ENCODE assay signal across 28 mouse cellular contexts in the genomic region with DNA sequence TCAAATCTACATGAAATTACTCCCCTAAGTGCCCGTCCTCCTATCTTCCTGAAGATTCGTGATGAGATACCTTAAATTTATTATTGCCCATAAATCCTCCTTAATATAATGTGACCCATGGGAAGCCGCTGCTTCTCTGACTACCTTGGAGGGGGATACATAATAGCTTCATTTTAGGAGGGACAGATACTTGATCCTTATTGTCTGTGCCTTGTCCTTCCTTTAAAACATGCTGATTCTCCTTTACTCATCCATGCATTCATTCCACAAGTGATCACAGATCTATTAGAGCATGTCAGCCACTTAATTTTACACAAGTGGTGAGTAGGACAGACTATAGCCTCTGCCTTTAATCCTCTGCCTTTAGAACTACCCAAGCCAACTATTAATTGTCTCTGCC.
"Had no signal": no experiment of that assay in that cellular context is flagged by ENCODE, and none has a peak within 500 bp of the region (broad histone marks: within the 10 kb centered on the region; RNA-seq: fewer than 3 reads in every experiment).

No protein-coding gene starts in this region.

- H3K9me3 ChIP-seq: embryonic facial prominence, embryonic 10.5 days; embryonic facial prominence, embryonic 12.5 days; embryonic facial prominence, embryonic 13.5 days; embryonic facial prominence, embryonic 15.5 days; forebrain, embryonic 10.5 days; forebrain, embryonic 12.5 days; forebrain, embryonic 13.5 days; forebrain, embryonic 15.5 days had no signal

- H3K4me1 ChIP-seq: embryonic facial prominence, embryonic 10.5 days; embryonic facial prominence, embryonic 12.5 days; embryonic facial prominence, embryonic 13.5 days; embryonic facial prominence, embryonic 15.5 days; forebrain, embryonic 10.5 days; forebrain, embryonic 12.5 days; forebrain, embryonic 13.5 days; forebrain, embryonic 15.5 days had no signal

- H3K27me3 ChIP-seq: embryonic facial prominence, embryonic 12.5 days; embryonic facial prominence, embryonic 13.5 days; embryonic facial prominence, embryonic 15.5 days; forebrain, embryonic 12.5 days; forebrain, embryonic 13.5 days; forebrain, embryonic 15.5 days had no signal

- H3K36me3 ChIP-seq: embryonic facial prominence, embryonic 10.5 days; embryonic facial prominence, embryonic 12.5 days; embryonic facial prominence, embryonic 13.5 days; embryonic facial prominence, embryonic 15.5 days; forebrain, embryonic 10.5 days; forebrain, embryonic 12.5 days; forebrain, embryonic 15.5 days had no signal

- H3K4me3 ChIP-seq: embryonic facial prominence, embryonic 10.5 days; embryonic facial prominence, embryonic 12.5 days; embryonic facial prominence, embryonic 13.5 days; embryonic facial prominence, embryonic 15.5 days; erythroblast, embryonic 14.5 days; forebrain, embryonic 10.5 days; forebrain, embryonic 12.5 days; forebrain, embryonic 13.5 days; forebrain, embryonic 15.5 days; gastrocnemius, adult 2 months had no signal

- H3K9ac ChIP-seq: embryonic facial prominence, embryonic 12.5 days; embryonic facial prominence, embryonic 13.5 days; embryonic facial prominence, embryonic 15.5 days; forebrain, embryonic 12.5 days; forebrain, embryonic 13.5 days; forebrain, embryonic 15.5 days; forebrain, postnatal 0 days had no signal

- H3K4me2 ChIP-seq: embryonic facial prominence, embryonic 12.5 days; embryonic facial prominence, embryonic 13.5 days; embryonic facial prominence, embryonic 15.5 days; forebrain, embryonic 12.5 days; forebrain, embryonic 13.5 days; forebrain, embryonic 15.5 days had no signal

- ATAC-seq: forebrain, embryonic 13.5 days; forebrain, embryonic 14.5 days; forebrain, embryonic 15.5 days; forebrain, embryonic 16.5 days; forebrain, postnatal 0 days had no signal

- DNase-seq: cerebellum, adult 18-20 months; cerebellum, adult 2 months; cerebellum, adult 8-10 months; cerebellum, adult 9-10 months; cerebellum, adult 9-11 months; cerebellum, postnatal 10 days; cerebellum, postnatal 14 days; cerebellum, postnatal 25 days; cerebellum, postnatal 36 days; embryo, embryonic 11 days; forebrain, postnatal 0 days; gastrocnemius, adult 2 months; gastrocnemius, postnatal 10 days; gastrocnemius, postnatal 14 days; gastrocnemius, postnatal 25 days; gastrocnemius, postnatal 36 days; heart, adult 11 months had no signal

- H3K27ac ChIP-seq: embryonic facial prominence, embryonic 10.5 days; embryonic facial prominence, embryonic 12.5 days; embryonic facial prominence, embryonic 13.5 days; embryonic facial prominence, embryonic 15.5 days; forebrain, embryonic 10.5 days; forebrain, embryonic 12.5 days; forebrain, embryonic 13.5 days; forebrain, embryonic 15.5 days; gastrocnemius, adult 2 months had no signal
